Mouse (Mus musculus) left cerebral cortex, postnatal 4 days (tissue): ENCODE results near the gene Ankrd65. TPM values are rescaled to one million over a fixed set of nuclear protein-coding genes. Genes with fewer than 3 reads are reported as not detected.
"Not testable (repeated sequence)": the region's sequence is repeated elsewhere in the genome, so short reads cannot be mapped to it uniquely, and the experiment has no call there.

Experiments
- DNase-seq: peaks from one replicate; pipeline ENCODE4 v3.0.0-alpha.2; 2022
- intact Hi-C: fragments of 180-260 bp; cut with DNase I; formaldehyde crosslinking; loops from one replicate; pipeline ENCODE4 v1.15.1; 2025
- total RNA-seq, 2 experiments: library from RNA; stranded (reverse); gene quantifications; 2 replicates each; pipeline ENCODE4 v1.2.3; 2021

Ankrd65 gene
- total RNA-seq, 2 experiments from 2014 or later, result not detected

GRCm38 (mm10) chr4:155774971-155775740 is 15.1 kb upstream of the Ankrd65 start:
- DNase-seq, result peak; percentile 63
- intact Hi-C loops, result no loop called here

GRCm38 (mm10) chr4:155775855-155776254 is 14.4 kb upstream of the Ankrd65 start:
- DNase-seq, result peak; percentile 35
- intact Hi-C loops, result no loop called here

GRCm38 (mm10) chr4:155776704-155777335 is 13.4 kb upstream of the Ankrd65 start:
- DNase-seq, result no peak
- intact Hi-C loops, result no loop called here

DNA sequence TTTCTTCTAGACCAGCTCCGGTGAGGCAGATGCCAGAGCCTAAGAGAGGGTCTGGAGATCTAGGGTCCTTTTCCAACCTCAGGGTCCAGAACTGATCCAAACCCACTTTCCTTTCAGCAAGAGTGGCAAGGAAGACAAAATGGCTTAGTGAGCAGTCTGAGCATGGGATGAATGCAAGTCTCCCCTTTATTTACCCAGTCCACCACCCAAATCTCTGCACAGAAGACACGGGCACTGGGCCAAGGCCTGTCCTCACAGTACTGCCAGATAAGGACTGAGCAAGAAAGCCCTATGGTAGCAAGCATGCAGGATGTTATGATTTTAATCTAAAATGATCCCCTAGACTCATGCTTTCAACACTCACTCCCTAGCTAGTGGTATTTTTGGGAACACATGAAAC is 12.4 kb upstream of the Ankrd65 start:
- no peak for DNase-seq
- intact Hi-C loops, result no loop called here

- intact Hi-C loops, result no loop called here
- no peak for DNase-seq
These were observed 10.7 kb upstream of the Ankrd65 start for GRCm38 (mm10) chr4:155779498-155779897.

DNA sequence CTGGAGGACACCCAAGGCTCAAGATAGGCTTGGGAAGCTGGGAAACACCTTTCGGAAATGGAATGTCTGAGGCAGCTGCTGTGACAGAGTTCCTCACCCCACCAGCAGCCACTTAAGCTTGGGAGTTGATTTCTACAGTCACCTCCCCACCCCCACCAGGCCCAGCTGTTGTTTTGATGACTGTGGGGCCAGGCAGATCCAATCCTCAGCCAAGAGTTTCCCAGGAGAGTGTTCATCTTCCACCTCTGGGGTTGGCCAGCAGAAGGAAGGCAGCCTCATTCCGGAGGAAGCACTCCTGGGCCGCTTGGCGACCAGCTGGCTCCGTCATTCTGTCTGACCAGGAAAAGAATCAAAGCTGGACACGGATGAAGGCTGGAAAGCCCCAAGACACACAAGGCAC is 9.3 kb upstream of the Ankrd65 start:
- intact Hi-C loops, result no loop called here
- peak; percentile 52 for DNase-seq

GRCm38 (mm10) chr4:155783486-155784080 is 6.7 kb upstream of the Ankrd65 start:
- intact Hi-C loops, result no loop called here
- no peak for DNase-seq

DNA sequence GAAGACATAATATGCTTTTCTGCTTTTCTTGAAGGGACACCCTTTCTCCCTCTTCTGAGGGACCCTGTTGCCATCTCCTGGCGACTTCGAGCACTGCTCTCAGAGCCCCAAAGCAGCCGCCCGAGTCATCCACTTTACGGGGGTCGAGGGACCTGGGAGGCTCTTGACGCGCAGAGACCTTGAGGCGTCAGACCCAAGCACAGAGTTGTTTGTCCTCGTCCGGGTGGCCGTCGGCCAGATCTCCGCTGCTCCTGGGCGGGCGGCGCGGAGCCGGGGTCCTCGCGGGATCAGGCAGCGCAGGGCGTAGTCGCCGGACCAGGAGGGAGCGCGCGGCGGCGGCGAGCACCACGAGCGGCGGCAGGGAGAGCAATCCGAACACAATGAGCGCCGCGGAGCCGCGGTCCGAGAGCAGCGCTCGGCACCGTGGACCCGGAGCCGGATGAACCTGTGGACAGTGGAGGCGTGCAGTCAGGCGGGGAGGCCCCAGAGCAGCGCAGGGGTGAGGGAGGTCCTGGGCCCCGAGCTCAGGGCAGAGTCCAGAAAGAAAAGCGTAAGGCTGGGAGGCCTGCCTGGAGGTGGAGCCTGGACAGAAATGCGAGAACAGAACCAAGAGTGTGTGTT is 6.0 kb upstream of the Ankrd65 start:
- peak; percentile 87 for DNase-seq
- intact Hi-C loops, result no loop called here

DNA sequence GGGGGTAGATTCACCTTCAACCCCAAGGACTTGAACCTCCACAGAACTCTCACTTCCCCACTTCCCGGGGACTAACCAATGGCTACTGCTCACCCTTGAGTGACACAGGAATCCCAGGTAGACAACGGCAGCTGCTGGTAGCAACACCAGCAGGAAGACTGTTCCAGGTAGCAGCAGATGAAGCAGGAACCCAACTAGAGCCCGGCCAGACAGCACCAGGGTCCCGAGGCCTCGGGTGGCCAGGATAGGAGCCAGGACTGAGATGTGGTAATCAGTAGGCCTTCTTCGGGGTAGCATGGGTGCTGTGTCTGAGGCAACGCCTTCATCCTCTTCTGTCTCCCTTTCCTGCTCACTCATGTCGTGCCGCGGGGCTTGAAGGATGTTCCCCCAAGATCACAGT is 5.0 kb upstream of the Ankrd65 start:
- DNase-seq, result no peak
- intact Hi-C loops, result no loop called here

DNA sequence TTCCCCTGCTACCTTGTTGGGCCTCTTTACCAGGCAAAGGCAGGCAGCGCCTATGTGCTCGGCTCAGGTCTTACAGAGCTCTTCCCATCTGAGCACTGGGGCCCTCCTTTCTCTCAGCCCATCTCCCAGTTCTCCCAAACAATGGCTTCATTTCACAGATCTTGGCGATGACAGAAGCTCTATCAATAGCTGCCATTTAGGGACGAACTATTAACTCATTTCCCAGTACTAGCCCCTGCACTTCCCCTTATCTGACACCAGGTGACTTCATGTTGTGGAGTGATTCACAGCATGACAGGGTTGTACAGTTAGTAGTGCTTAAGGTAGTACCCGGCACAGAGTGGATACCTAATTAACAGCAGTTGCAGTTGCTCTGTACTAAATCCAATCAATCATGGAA is 4.4 kb upstream of the Ankrd65 start, which contains the start of gene Tmem88b:
Tmem88b (minus strand) TSS at position 56 of the 400 bp plus-strand sequence.
- intact Hi-C loops, result no loop called here
- DNase-seq, result no peak

GRCm38 (mm10) chr4:155788300-155788699 is 1.9 kb upstream of the Ankrd65 start:
- no peak for DNase-seq
- intact Hi-C loops, result no loop called here

DNA sequence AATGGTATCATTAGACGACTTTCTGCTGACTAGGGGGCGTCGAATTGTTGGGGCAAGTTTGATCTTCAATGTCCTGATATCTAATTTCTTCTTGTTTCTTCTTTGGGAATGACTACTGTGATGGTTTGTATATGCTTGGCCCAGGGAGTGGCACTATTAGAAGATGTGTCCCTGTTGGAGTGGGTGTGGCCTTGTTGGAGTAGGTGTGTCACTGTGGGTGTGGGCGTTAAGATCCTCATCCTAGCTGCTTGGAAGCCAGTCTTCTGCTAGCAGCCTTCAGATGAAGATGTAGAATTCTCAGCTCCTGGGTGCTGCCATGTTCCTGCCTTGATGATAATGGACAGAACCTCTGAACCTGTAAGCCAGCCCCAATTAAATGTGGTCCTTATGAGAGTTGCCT is 1.4 kb upstream of the Ankrd65 start:
- intact Hi-C loops, result not testable (repeated sequence)

GRCm38 (mm10) chr4:155790650-155791161 is 467 bp downstream of the Ankrd65 start:
- intact Hi-C loops, result no loop called here
- no peak for DNase-seq

More for the DNA sequence above, 1.4 kb upstream of the Ankrd65 start:
- DNase-seq, result not testable (repeated sequence)

DNA sequence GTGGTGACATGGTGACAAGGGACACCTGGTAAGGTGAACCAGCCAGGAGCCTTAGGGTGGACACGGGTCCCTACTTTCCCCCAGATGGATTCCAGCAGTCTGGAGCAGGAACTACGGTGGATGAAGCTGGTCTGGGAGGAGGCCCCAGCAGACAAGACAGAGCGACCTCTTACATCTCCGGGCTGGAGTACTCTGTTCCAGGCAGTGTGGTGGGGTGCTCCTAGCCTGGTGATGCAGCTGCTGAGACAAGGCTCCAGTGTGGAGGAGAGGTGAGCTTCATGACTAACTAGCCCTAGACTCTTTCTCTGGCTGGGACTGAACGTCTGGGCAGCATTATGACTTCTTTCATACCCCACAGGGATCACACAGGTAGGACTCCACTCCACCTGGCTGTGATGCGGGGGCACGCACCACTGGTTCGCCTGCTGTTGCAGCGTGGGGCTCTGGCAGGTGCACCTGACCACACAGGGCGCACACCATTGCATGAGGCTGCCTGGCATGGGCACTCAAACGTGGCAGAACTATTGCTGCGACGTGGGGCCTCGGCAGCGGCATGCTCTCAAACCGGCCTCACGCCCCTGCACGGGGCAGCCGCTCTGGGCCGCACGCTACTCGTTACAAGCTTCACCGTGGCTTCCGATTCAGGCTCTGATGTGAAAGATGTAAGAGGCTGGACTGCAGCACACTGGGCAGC is 1.1 kb downstream of the Ankrd65 start:
- no peak for DNase-seq
- intact Hi-C loops, result no loop called here

DNA sequence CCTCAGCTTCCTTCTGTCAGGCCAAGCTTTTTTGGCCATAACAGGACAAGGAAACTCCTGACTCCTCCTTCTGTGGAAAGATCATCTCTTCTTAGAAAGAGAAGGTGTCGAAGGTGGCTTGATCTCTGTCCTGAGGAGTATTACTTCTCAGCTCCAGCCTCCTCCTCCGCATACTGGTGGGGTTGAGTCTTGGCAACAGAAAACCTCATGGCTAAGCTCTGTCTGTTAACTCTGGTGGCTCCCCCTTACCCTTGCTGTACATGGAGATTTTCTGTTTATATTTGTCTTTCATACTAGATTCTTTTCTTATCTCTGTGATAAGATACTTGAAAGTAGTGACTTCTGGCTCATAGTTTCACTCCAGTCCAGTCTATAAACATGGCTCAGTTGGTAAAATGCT is 3.5 kb downstream of the Ankrd65 start:
- DNase-seq, result no peak
- intact Hi-C loops, result no loop called here

GRCm38 (mm10) chr4:155802075-155802474 is 11.8 kb downstream of the Ankrd65 start:
- intact Hi-C loops, result no loop called here
- DNase-seq, result no peak

- intact Hi-C loops, result no loop called here
- no peak for DNase-seq
These were observed 12.6 kb downstream of the Ankrd65 start, which contains the start of gene Mrpl20 for GRCm38 (mm10) chr4:155802741-155803339. Gene Mrpl20, plus strand, starts transcription at chr4:155802878.

DNA sequence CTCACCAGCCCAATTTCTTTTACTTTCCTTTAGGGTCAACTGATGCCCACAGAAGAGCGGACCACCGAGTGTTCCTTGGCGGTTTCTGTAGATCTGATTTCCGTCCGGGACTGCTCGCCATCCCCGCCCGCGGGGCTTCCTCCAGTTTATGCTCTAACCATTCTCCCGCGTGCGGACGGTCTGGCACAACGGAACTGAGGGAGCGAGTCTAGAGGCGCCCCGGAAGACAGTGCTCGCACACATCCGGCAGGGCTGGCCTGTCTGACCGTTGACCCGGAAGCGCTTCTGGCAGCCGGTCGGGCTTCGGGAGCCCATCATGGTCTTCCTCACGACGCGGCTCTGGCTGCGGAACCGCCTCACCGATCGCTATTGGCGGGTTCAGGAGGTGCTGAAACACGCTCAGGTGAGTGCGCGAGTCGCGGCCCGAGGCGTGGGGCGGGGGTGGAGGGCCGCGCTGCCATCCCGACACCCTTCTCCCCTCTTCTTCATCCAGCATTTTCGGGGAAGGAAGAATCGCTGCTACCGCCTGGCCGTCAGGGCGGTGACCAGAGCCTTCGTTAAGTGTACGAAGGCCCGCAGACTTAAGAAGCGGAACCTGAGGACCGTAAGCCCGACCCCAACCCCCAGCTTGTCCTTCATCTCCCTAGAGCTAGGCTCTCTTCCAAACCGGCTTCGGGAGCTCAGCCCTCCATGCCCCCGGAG is 13.3 kb downstream of the Ankrd65 start:
- DNase-seq, result peak; percentile 97
- intact Hi-C loops, result no loop called here

DNA sequence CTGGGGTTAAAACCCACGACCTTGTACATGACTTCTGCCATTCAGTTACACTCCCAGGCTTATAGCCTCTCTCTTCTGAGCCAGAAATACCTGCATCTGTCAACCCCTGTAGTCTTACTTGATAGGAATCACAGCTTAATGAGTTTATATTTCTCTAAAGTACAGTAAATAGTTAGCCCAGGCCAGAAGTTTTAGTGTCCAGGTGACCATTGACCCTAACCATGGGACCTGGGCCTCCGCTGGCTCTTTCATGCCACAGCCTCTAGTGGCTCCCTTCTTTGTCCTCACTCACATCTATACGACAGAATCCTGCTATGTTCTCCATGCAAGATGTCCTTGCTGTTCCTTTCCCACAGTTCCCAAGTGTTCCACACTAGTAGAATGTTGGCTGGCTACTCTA is 17.6 kb downstream of the Ankrd65 start:
- no peak for DNase-seq
- intact Hi-C loops, result no loop called here
